Mouse (Mus musculus): ENCODE data around the gene Acsbg1.

DNA sequence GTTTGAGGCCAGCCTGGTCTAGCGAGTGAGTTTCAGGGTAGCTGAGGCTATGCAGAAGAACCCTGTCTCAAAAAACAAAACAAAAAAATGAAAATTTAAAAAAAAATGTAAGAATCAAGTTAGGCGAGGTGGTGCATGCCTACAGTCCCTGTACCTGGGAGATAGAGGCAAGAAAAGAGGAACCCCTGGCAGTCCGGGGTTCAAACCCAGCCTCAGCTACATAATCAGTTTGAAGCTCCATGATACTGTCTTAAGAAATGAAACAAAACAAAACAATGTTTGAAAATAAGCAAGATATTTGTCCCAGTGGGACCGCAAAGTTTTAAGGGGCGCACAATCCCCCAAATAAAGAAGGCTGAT is 75.9 kb downstream of the Acsbg1 start:
- TF ChIP-seq EP300 (IDR thresholded peaks at IDR 0.05) = no peak
- no peak for TF ChIP-seq CTCF (IDR thresholded peaks at IDR 0.05)
